Mouse (Mus musculus) small intestine, adult 2 months (tissue): ENCODE measurements around the gene Fam168a.

Experiments used
- CTCF ChIP-seq: fragments of 200-500 bp; IDR thresholded peaks from 2 replicates; pipeline ENCODE4 v1.5.1; 2012; ENCODE audit warnings: low read depth, mild to moderate bottlenecking, control low read depth, inconsistent platforms, low read length, moderate library complexity, mixed read lengths; ENCODE audit not compliant: insufficient replicate concordance, insufficient read length; ENCODE audit errors: extremely low read depth
- POLR2A ChIP-seq: fragments of 200-500 bp; IDR thresholded peaks from 2 replicates; pipeline ENCODE4 v1.6.1; 2012; ENCODE audit warnings: low read depth, mild to moderate bottlenecking, control low read depth, inconsistent platforms, low read length, moderate library complexity

GRCm38 (mm10) chr7:100843866-100844265, 137.4 kb downstream of the Fam168a start:
- TF ChIP-seq CTCF, result no peak
- no peak for TF ChIP-seq POLR2A
